In the genomic region with DNA sequence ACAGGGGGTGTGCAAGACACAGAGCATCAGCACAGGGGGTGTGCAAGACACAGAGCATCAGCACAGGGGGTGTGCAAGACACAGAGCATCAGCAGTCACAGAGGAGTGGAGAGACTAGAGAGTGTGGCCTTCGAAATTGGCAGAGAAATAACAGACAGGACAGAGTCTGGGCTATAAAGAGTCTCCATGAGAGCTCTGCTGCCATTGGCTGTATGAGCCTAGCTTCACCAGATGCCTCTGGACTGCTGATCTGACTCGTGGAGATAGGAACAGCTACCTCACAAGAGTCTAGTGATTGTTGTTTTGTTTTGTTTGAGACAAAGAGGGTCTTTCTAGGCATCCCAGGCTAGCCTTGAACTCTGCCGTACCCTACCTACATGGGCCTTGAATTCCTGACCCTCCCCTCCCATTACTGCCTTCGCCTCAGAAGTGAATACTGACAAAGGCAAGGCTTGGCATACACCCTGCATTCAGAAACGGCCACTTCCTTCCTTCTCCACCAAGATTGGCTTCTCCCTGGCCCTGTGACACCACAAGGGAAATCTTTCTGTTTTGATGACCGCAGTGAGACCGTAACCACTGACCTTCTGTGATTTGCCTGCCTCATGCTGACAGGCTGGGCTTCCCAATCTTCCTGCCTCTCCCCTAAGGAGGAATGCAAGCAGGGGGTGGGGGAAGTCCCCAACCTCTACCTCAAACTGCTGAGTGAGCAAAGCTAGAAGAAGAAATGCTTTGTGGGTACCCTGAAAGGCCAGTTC, we compare ENCODE assay signal across 8 mouse cellular contexts. TPM values are rescaled to one million over a fixed set of nuclear protein-coding genes. Genes with fewer than 3 reads are reported as not detected.
DNase-seq lines count a peak whose midpoint lies in the region; ATAC-seq lines count a peak whose summit lies in the region.

No protein-coding gene starts in this region.

- no peak overlapping the region for H3K9ac ChIP-seq in heart, embryonic 12.5 days
- H3K9ac ChIP-seq in midbrain, embryonic 12.5 days (replicated peaks), result no peak overlapping the region

- peak; percentile 64 for DNase-seq in CD4-positive helper T cell, adult 2 months (ENCODE audit: low read depth, low spot score)
- peak; percentile 54 for DNase-seq in adipocyte (ENCODE audit: low spot score)
- DNase-seq in kidney, postnatal 36 days, result peak; percentile 63 to 81
- DNase-seq in urinary bladder, adult 2 months (ENCODE audit: low spot score), result no peak
- no peak for DNase-seq in layer of hippocampus, postnatal 14 days (ENCODE audit: low spot score in 2 of 2)
- no peak for DNase-seq in T-cell, adult 2 months (ENCODE audit: low spot score)

- no peaks in the 10 kb centered on the region for H3K36me3 ChIP-seq in heart, embryonic 12.5 days
- no peaks in the 10 kb centered on the region for H3K36me3 ChIP-seq in midbrain, embryonic 12.5 days

- H3K27ac ChIP-seq in heart, embryonic 12.5 days (ENCODE audit: poor library complexity, severe bottlenecking), result peak overlapping the region; percentile 84
- 0 out of 2 replicates have a peak overlapping the region, but pooled peaks have one; percentile 61 for H3K27ac ChIP-seq in midbrain, embryonic 12.5 days (replicated peaks)

- H3K27me3 ChIP-seq in heart, embryonic 12.5 days (replicated peaks), result no peaks in the 10 kb centered on the region
- peaks cover 17% of the 10 kb centered on the region for H3K27me3 ChIP-seq in midbrain, embryonic 12.5 days

- H3K4me1 ChIP-seq in heart, embryonic 12.5 days (replicated peaks), result peaks cover 38% of the 10 kb centered on the region
- H3K4me1 ChIP-seq in midbrain, embryonic 12.5 days, result peaks cover 24% of the 10 kb centered on the region

- 25% methylated on average over 7 of the region's 7 CpGs for WGBS in heart, embryonic 12.5 days
- 54% methylated on average over 7 of the region's 7 CpGs for WGBS in midbrain, embryonic 12.5 days

- ATAC-seq in heart, embryonic 12.5 days (ENCODE audit: insufficient number of reproducible peaks, low FRiP score), result peak; percentile 82
- no peak for ATAC-seq in midbrain, embryonic 12.5 days (ENCODE audit: low FRiP score, low read depth)

- H3K9me3 ChIP-seq in heart, embryonic 12.5 days (replicated peaks), result 0 out of 2 replicates have a peak, but pooled peaks cover 4% of the 10 kb centered on the region
- H3K9me3 ChIP-seq in midbrain, embryonic 12.5 days, result no peaks in the 10 kb centered on the region

- 0 out of 2 replicates have a peak overlapping the region, but pooled peaks have one; percentile 6 for H3K4me2 ChIP-seq in heart, embryonic 12.5 days
- no peak overlapping the region for H3K4me2 ChIP-seq in midbrain, embryonic 12.5 days (replicated peaks)

- no peak overlapping the region for H3K4me3 ChIP-seq in heart, embryonic 12.5 days
- H3K4me3 ChIP-seq in midbrain, embryonic 12.5 days, result no peak overlapping the region

RNA-seq across cellular contexts. Expression of a gene that starts 3.4 kb away (rescaled TPM):
- 20.5 and 20.6 TPM in 2 replicates for polyA plus RNA-seq in heart, embryonic 12.5 days (2016; fragmentation: Nextera tagmentation; extraction: Ambion mirVana)
- 14.6 and 15.7 TPM in 2 replicates for polyA plus RNA-seq in midbrain, embryonic 12.5 days (2016; fragmentation: Nextera tagmentation; extraction: Ambion mirVana)
- 21.7 and 32.7 TPM in 2 replicates for polyA plus RNA-seq in urinary bladder, adult 2 months (2012; rRNA removed)
- 10 to 100 TPM; 19.1 to 25.1 TPM for total RNA-seq in layer of hippocampus, postnatal 14 days (2021)

Comparison
In these comparisons a context has a peak if more than half of its experiments do, and no peak if none do; other contexts are left out.
1. DNase-seq: peak in CD4-positive helper T cell, adult 2 months (single experiment), adipocyte (single experiment) and kidney, postnatal 36 days (2 of 2); none in urinary bladder, adult 2 months (single experiment), layer of hippocampus, postnatal 14 days (0 of 2) and T-cell, adult 2 months (single experiment).